Mouse (Mus musculus): ENCODE measurements at regions not wholly inside any gene's neighbourhood (a gene's known extent, or its start where the extent isn't known, plus 50 kb on each side); places are given as distances from the start of the nearest gene placed in this dataset.
A peak's percentile ranks its signal among the peaks of the same experiment; 100 is the strongest.

DNA sequence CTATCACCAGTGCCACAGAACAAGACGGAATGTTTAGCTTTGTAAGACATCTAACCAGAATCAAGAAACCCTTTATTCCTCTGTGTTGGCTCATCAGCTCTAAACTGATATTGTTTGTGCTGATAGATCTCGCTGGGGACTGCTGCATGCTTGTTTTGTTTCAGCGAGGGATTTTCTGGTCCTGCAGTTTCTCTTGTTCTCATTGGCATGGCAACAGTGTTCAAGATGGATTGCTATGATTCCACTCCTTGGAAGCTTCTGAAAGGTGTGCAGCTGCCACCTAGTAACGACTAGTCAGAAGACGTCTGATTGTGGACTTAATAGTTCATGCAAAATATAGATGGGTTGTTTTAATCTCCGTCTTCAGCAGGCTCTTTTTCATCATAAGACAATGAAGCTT is 591.2 kb downstream of the Sorcs1 start:
- no peak for DNase-seq (ENCODE audit: extremely low spot score in 1 of 2, low spot score in 2 of 2)
- no peak overlapping the region for H3K27ac ChIP-seq
- no peak for TF ChIP-seq CTCF (IDR thresholded peaks at IDR 0.05)

GRCm38 (mm10) chr19:50077427-50078040 is 600.9 kb downstream of the Sorcs1 start:
- Histone ChIP-seq H3K4me3 (no peak overlapping the region), H3K27ac (no peak overlapping the region)
- TF ChIP-seq CTCF (IDR thresholded peaks at IDR 0.05), result no peak
- DNase-seq (ENCODE audit: extremely low spot score in 1 of 2, low spot score in 2 of 2), result no peak
- intact Hi-C loops (cut with DNase I), result no loop called here

More for the DNA sequence above, 591.2 kb downstream of the Sorcs1 start:
- intact Hi-C loops (cut with DNase I), result no loop called here
- no peak overlapping the region for H3K4me3 ChIP-seq

GRCm38 (mm10) chr19:50060448-50060847 is 618.0 kb downstream of the Sorcs1 start:
- intact Hi-C loops (cut with DNase I), result no loop called here
- Histone ChIP-seq H3K27ac (no peak overlapping the region), H3K4me3 (no peak overlapping the region)
- DNase-seq (ENCODE audit: extremely low spot score in 1 of 2, low spot score in 2 of 2), result no peak
- TF ChIP-seq CTCF (IDR thresholded peaks at IDR 0.05), result no peak

- no peak for TF ChIP-seq CTCF (IDR thresholded peaks at IDR 0.05)
- H3K27ac ChIP-seq, result no peak overlapping the region
- intact Hi-C loops (cut with DNase I), result no loop called here
These were observed 625.5 kb downstream of the Sorcs1 start for GRCm38 (mm10) chr19:50052910-50053309.

DNA sequence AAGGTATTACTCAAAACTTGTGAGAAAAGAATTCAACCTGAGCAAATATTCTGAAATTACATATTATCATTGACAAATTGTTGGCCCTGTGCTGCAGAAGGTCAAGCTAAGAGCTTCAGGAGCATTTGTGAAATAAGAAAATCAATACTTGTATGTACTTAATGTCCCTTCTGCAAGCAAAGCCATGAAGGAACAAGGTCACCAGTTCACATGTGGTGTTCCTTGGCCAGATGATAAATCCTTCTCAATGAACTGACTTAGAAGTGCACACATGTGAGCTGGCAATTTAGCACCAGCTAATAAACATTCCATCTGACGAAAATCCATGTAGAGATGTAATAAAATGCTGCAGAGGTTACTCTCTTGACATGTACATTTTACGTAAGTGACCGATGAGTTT is 632.7 kb downstream of the Sorcs1 start:
- no peak overlapping the region for H3K4me3 ChIP-seq
- no peak overlapping the region for H3K27ac ChIP-seq
- no peak for DNase-seq (ENCODE audit: extremely low spot score in 1 of 2, low spot score in 2 of 2)
- TF ChIP-seq CTCF (IDR thresholded peaks at IDR 0.05), result no peak
- intact Hi-C loops (cut with DNase I), result no loop called here

More at GRCm38 (mm10) chr19:50052910-50053309, 625.5 kb downstream of the Sorcs1 start:
- DNase-seq (ENCODE audit: extremely low spot score in 1 of 2, low spot score in 2 of 2), result no peak
- H3K4me3 ChIP-seq, result no peak overlapping the region

- intact Hi-C loops (cut with DNase I), result no loop called here
- no peak overlapping the region for H3K4me3 ChIP-seq
- TF ChIP-seq CTCF (IDR thresholded peaks at IDR 0.05), result no peak
- peak; percentile 9 to 27 for DNase-seq (ENCODE audit: extremely low spot score in 1 of 2, low spot score in 2 of 2)
- H3K27ac ChIP-seq, result no peak overlapping the region
These were observed 664.8 kb downstream of the Sorcs1 start for GRCm38 (mm10) chr19:50013659-50014058.

- Histone ChIP-seq H3K27ac (no peak overlapping the region), H3K4me3 (no peak overlapping the region)
- TF ChIP-seq CTCF (IDR thresholded peaks at IDR 0.05), result no peak
- no peak for DNase-seq (ENCODE audit: extremely low spot score in 1 of 2, low spot score in 2 of 2)
- intact Hi-C loops (cut with DNase I), result no loop called here
These were observed 673.2 kb downstream of the Sorcs1 start for GRCm38 (mm10) chr19:50005248-50005647.

DNA sequence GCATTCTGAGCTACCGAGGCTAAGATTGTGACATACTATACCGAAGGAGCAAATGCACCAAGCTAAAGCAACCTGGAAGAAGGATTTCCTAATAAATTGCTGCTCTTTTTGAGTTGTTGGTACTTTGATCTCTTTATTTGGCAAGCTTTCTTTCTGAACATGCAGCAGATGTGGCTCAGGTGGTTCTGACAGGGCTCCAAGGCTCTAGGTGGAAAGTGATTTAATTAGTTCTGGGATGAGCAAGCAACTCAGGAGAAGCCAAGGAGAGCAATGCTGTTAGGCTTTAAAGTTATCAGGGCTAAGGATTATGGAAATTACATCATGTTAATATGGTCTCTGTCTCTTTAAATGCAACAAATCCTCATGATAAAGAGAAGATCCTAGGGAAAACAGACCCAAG is 692.6 kb downstream of the Sorcs1 start:
- intact Hi-C loops (cut with DNase I), result no loop called here

GRCm38 (mm10) chr19:49966284-49966841 is 712.1 kb downstream of the Sorcs1 start:
- TF ChIP-seq CTCF (IDR thresholded peaks at IDR 0.05), result no peak
- Histone ChIP-seq H3K27ac (no peak overlapping the region), H3K4me3 (no peak overlapping the region)
- intact Hi-C loops (cut with DNase I), result no loop called here
- peak in 1 of 2 experiments; percentile 13 for DNase-seq (ENCODE audit: extremely low spot score in 1 of 2, low spot score in 2 of 2)

More for the DNA sequence above, 692.6 kb downstream of the Sorcs1 start:
- H3K27ac ChIP-seq, result no peak overlapping the region
- no peak for TF ChIP-seq CTCF (IDR thresholded peaks at IDR 0.05)
- DNase-seq (ENCODE audit: extremely low spot score in 1 of 2, low spot score in 2 of 2), result no peak
- H3K4me3 ChIP-seq, result no peak overlapping the region

GRCm38 (mm10) chr19:49964679-49965078 is 713.8 kb downstream of the Sorcs1 start:
- no peak overlapping the region for H3K4me3 ChIP-seq
- no peak for DNase-seq (ENCODE audit: extremely low spot score in 1 of 2, low spot score in 2 of 2)
- H3K27ac ChIP-seq, result no peak overlapping the region
- TF ChIP-seq CTCF (IDR thresholded peaks at IDR 0.05), result no peak
- intact Hi-C loops (cut with DNase I), result no loop called here

DNA sequence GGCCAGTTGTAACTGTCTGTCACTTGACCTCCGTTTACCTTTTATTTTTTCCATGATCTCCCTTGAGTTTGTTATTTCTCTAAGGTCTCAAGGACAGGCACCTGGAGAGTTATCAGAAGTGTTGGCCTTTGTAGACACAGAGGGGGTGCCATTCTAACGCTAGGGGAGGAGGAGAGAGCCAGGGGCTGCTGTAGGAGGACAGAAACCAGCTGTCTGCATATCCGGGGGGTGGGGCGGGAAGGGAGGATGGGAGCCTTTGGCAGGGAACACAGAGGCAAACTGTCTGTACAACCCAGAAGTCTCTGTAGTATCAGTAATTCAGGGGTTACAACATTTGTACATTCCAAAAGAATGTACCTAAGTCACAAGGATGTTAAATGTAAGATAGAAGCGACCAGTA is 719.9 kb downstream of the Sorcs1 start:
- no peak for DNase-seq (ENCODE audit: extremely low spot score in 1 of 2, low spot score in 2 of 2)
- Histone ChIP-seq H3K27ac (no peak overlapping the region), H3K4me3 (no peak overlapping the region)
- intact Hi-C loops (cut with DNase I), result no loop called here
- no peak for TF ChIP-seq CTCF (IDR thresholded peaks at IDR 0.05)

DNA sequence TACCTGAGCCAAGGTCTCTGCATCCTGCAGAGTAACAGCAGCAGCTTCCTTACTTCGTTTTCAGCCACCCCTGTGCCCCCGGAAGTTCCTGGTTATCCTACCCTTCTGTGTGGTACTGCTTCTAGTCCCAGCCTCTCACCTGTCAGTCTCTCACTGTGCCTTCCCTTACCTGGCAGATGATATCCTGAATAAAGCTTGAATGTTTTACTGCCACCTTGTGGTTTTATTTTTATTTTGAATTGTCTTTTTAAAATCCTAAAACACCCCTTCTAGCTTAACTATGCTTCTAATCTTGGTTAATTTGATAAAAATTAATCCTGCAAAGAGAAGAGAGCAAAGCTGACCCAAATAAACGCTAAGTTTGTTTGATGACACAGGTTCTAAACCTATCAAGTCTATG is 747.2 kb downstream of the Sorcs1 start:
- DNase-seq (ENCODE audit: extremely low spot score in 1 of 2, low spot score in 2 of 2), result no peak
- Histone ChIP-seq H3K4me3 (no peak overlapping the region), H3K27ac (no peak overlapping the region)
- intact Hi-C loops (cut with DNase I), result loop anchor here (2.0 kb wide), 1 partner anchor 394 kb away; no protein-coding TSS in a partner anchor
- TF ChIP-seq CTCF (IDR thresholded peaks at IDR 0.05), result peak; percentile 48

GRCm38 (mm10) chr19:49911738-49912137 is 766.7 kb downstream of the Sorcs1 start:
- no peak for DNase-seq (ENCODE audit: extremely low spot score in 1 of 2, low spot score in 2 of 2)
- no peak overlapping the region for H3K4me3 ChIP-seq
- no peak overlapping the region for H3K27ac ChIP-seq
- no peak for TF ChIP-seq CTCF (IDR thresholded peaks at IDR 0.05)
- intact Hi-C loops (cut with DNase I), result no loop called here

Measured in left cerebral cortex, adult 2 months (tissue).